Mouse (Mus musculus) brain, embryonic 14.5 days (tissue): ENCODE measurements around the gene Gm10837.

ENCODE experiments used
- CTCF ChIP-seq: fragments of 200-500 bp; IDR thresholded peaks from 2 replicates; pipeline ENCODE4 v1.5.1; 2012; ENCODE audit warnings: inconsistent platforms, mild to moderate bottlenecking, moderate library complexity, borderline replicate concordance; ENCODE audit not compliant: insufficient read depth, insufficient read length; ENCODE audit errors: extremely low read depth
- POLR2A ChIP-seq: fragments of 200-500 bp; IDR thresholded peaks from 2 replicates; pipeline ENCODE4 v1.6.1; 2012; ENCODE audit warnings: mild to moderate bottlenecking, inconsistent platforms, borderline replicate concordance; ENCODE audit not compliant: poor library complexity, insufficient read depth, insufficient read length, severe bottlenecking; ENCODE audit errors: extremely low read depth

- TF ChIP-seq CTCF = no peak
- no peak for TF ChIP-seq POLR2A
These were observed 536 bp upstream of the Gm10837 start for GRCm38 (mm10) chr14:122489686-122490414.
